8 mouse cellular contexts compared by ENCODE assay signal in the genomic region with DNA sequence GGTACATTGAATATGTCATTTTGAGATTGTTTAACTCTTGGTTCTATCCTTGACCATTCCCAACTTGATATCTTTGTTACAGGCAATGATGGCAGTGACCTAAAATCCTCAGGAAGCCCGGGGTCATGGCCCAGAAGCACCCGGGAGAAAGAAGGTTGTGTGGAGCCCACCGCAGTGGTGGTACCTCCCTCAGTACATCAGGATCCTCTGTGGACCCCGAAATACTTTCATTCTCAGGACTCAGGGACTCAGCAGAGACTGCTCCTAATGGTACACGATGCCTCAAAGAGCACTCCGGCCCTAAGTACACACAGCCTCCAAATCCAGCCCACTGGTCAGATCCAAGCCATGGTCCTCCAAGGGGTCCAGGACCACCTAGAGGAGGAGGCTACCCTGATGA. TPM values are rescaled to one million over a fixed set of nuclear protein-coding genes. Genes with fewer than 3 reads are reported as not detected.
A peak's percentile ranks its signal among the peaks of the same experiment; 100 is the strongest.
DNase-seq lines count a peak whose midpoint lies in the region; ATAC-seq and TF ChIP-seq lines count a peak whose summit lies in the region.

No protein-coding gene starts in this region.

- H3K36me3 ChIP-seq in liver, adult 2 months (ENCODE audit: control insufficient read depth, insufficient read depth, low read length) = peaks cover 3% of the 10 kb centered on the region; the same call in 1 of the 2 replicates
- peaks cover 42% of the 10 kb centered on the region for H3K36me3 ChIP-seq in embryonic facial prominence, embryonic 13.5 days
- peaks cover 24% of the 10 kb centered on the region for H3K36me3 ChIP-seq in intestine, embryonic 14.5 days (ENCODE audit: control insufficient read depth, insufficient read depth, low read length)
- H3K36me3 ChIP-seq in neural tube, embryonic 14.5 days (ENCODE audit: control insufficient read depth, insufficient read depth, low read length) = peaks cover 3% of the 10 kb centered on the region

- intact Hi-C loops in gastrocnemius, postnatal 14 days (cut with DNase I; ENCODE audit: low total_unique reads) = loop anchor here (10.0 kb wide), 1 partner anchor 61 kb away; a partner anchor contains a TSS

- peak overlapping the region; percentile 83 for H3K4me3 ChIP-seq in liver, adult 2 months (ENCODE audit: insufficient read depth, low read depth, low read length)
- H3K4me3 ChIP-seq in embryonic facial prominence, embryonic 13.5 days = peak overlapping the region; percentile 82
- peak overlapping the region; percentile 58 for H3K4me3 ChIP-seq in intestine, embryonic 14.5 days (ENCODE audit: low read depth, low read length)
- H3K4me3 ChIP-seq in neural tube, embryonic 14.5 days (ENCODE audit: low read depth, low read length) = peak overlapping the region; percentile 78

- WGBS in liver, adult 2 months = 33% methylated on average over 6 of the region's 6 CpGs
- WGBS in embryonic facial prominence, embryonic 13.5 days = 59% methylated on average over 6 of the region's 6 CpGs
- 57% methylated on average over 6 of the region's 6 CpGs for WGBS in intestine, embryonic 14.5 days
- WGBS in neural tube, embryonic 14.5 days = 58% methylated on average over 6 of the region's 6 CpGs

- TF ChIP-seq CTCF in liver, adult 2 months (IDR thresholded peaks at IDR 0.05; ENCODE audit: low read depth, low read length) = no peak

- peaks cover 16% of the 10 kb centered on the region; the same call in 1 of the 2 replicates for H3K79me2 ChIP-seq in liver, adult 2 months (ENCODE audit: control insufficient read depth, insufficient read depth, low read length)

- H3K27ac ChIP-seq in liver, adult 2 months (replicated peaks; ENCODE audit: insufficient read depth, low read depth, low read length) = no peak overlapping the region
- 0 out of 2 replicates have a peak overlapping the region, but pooled peaks have one; percentile 99 for H3K27ac ChIP-seq in embryonic facial prominence, embryonic 13.5 days
- H3K27ac ChIP-seq in intestine, embryonic 14.5 days (ENCODE audit: low read depth) = peak overlapping the region; percentile 92
- no peak overlapping the region for H3K27ac ChIP-seq in neural tube, embryonic 14.5 days (ENCODE audit: low read depth, low read length)

- H3K4me1 ChIP-seq in liver, adult 2 months (ENCODE audit: control insufficient read depth, insufficient read depth, low read length) = peaks cover 20% of the 10 kb centered on the region
- peaks cover 57% of the 10 kb centered on the region for H3K4me1 ChIP-seq in embryonic facial prominence, embryonic 13.5 days
- H3K4me1 ChIP-seq in intestine, embryonic 14.5 days (replicated peaks; ENCODE audit: control insufficient read depth, insufficient read depth, low read length) = peaks cover 39% of the 10 kb centered on the region
- H3K4me1 ChIP-seq in neural tube, embryonic 14.5 days (ENCODE audit: control insufficient read depth, insufficient read depth, low read length) = peaks cover 47% of the 10 kb centered on the region

- H3K27me3 ChIP-seq in liver, adult 2 months (ENCODE audit: control insufficient read depth, insufficient read depth, low read length) = no peaks in the 10 kb centered on the region
- no peaks in the 10 kb centered on the region for H3K27me3 ChIP-seq in embryonic facial prominence, embryonic 13.5 days
- no peaks in the 10 kb centered on the region for H3K27me3 ChIP-seq in intestine, embryonic 14.5 days (replicated peaks; ENCODE audit: control insufficient read depth, insufficient read depth, low read length)
- no peaks in the 10 kb centered on the region; the same call in 1 of the 2 replicates for H3K27me3 ChIP-seq in neural tube, embryonic 14.5 days (ENCODE audit: control insufficient read depth, insufficient read depth, low read length)

- ATAC-seq in embryonic facial prominence, embryonic 13.5 days (ENCODE audit: insufficient number of reproducible peaks, insufficient read depth, low FRiP score, low TSS enrichment, low read depth) = no peak
- ATAC-seq in intestine, embryonic 14.5 days (replicated peaks; ENCODE audit: low FRiP score, low TSS enrichment, low read depth) = no peak
- ATAC-seq in neural tube, embryonic 14.5 days (ENCODE audit: low read depth) = no peak

- peak overlapping the region; percentile 39 for H3K9ac ChIP-seq in liver, adult 2 months (ENCODE audit: low read depth, low read length)
- peak overlapping the region; percentile 96 for H3K9ac ChIP-seq in embryonic facial prominence, embryonic 13.5 days
- H3K9ac ChIP-seq in intestine, embryonic 14.5 days (ENCODE audit: low read length) = peak overlapping the region; percentile 72
- H3K9ac ChIP-seq in neural tube, embryonic 14.5 days (replicated peaks; ENCODE audit: low read depth, low read length) = peak overlapping the region; percentile 50; the same call in 1 of the 2 replicates

- peak overlapping the region; percentile 85 for H3K4me2 ChIP-seq in embryonic facial prominence, embryonic 13.5 days
- H3K4me2 ChIP-seq in intestine, embryonic 14.5 days (ENCODE audit: low read length) = peak overlapping the region; percentile 85
- H3K4me2 ChIP-seq in neural tube, embryonic 14.5 days (ENCODE audit: low read depth, low read length) = peak overlapping the region; percentile 57

- DNase-seq in liver, adult 2 months (ENCODE audit: extremely low read depth, low read depth, low spot score) = no peak
- DNase-seq in liver = no peak
- peak; percentile 54 for DNase-seq in intestine, embryonic 14.5 days (ENCODE audit: low spot score)
- no peak for DNase-seq in layer of hippocampus, adult 18-20 months (ENCODE audit: low spot score in 2 of 2)
- DNase-seq in spleen, postnatal 14 days (ENCODE audit: low spot score in 2 of 2) = no peak
- DNase-seq in gastrocnemius, postnatal 14 days = no peak

- no peak for TF ChIP-seq POLR2A in liver, adult 2 months (IDR thresholded peaks at IDR 0.05; ENCODE audit: extremely low read depth, insufficient read depth, low read length)

- no peaks in the 10 kb centered on the region for H3K9me3 ChIP-seq in embryonic facial prominence, embryonic 13.5 days
- no peaks in the 10 kb centered on the region for H3K9me3 ChIP-seq in intestine, embryonic 14.5 days (ENCODE audit: control insufficient read depth, low read length)
- H3K9me3 ChIP-seq in neural tube, embryonic 14.5 days (ENCODE audit: control insufficient read depth, low read length) = no peaks in the 10 kb centered on the region

RNA-seq across cellular contexts. Expression of a gene that starts 1.9 kb away (rescaled TPM):
- total RNA-seq in liver, adult 2 months (2014; rRNA removed) = 1.3 and 1.6 TPM in 2 replicates
- polyA plus RNA-seq in liver, adult 2 months (2012; rRNA removed) = 4.5 and 5.7 TPM in 2 replicates
- polyA plus RNA-seq in embryonic facial prominence, embryonic 13.5 days (2015; fragmentation: Nextera tagmentation; extraction: Ambion mirVana) = 25.5 and 26.0 TPM in 2 replicates
- 13.2 and 16.4 TPM in 2 replicates for polyA plus RNA-seq in intestine, embryonic 14.5 days (2014; fragmentation: Nextera tagmentation; extraction: Ambion mirVana)
- polyA plus RNA-seq in neural tube, embryonic 14.5 days (2014; fragmentation: Nextera tagmentation; extraction: Ambion mirVana) = 13.9 and 16.6 TPM in 2 replicates
- total RNA-seq in layer of hippocampus, adult 18-20 months (2021) = 1 to 10 TPM; 7.9 to 8.1 TPM
- 1 to 10 TPM; 6.4 to 7.4 TPM for total RNA-seq in gastrocnemius, postnatal 14 days (2021)

RNA-seq across cellular contexts. Expression of a gene that starts 2.2 kb away (rescaled TPM):
- total RNA-seq in liver, adult 2 months (2014; rRNA removed) = 23.5 and 25.3 TPM in 2 replicates
- 9.2 and 9.7 TPM in 2 replicates for polyA plus RNA-seq in liver, adult 2 months (2012; rRNA removed)
- 58.8 and 60.4 TPM in 2 replicates for polyA plus RNA-seq in embryonic facial prominence, embryonic 13.5 days (2015; fragmentation: Nextera tagmentation; extraction: Ambion mirVana)
- 35.5 and 37.7 TPM in 2 replicates for polyA plus RNA-seq in intestine, embryonic 14.5 days (2014; fragmentation: Nextera tagmentation; extraction: Ambion mirVana)
- polyA plus RNA-seq in neural tube, embryonic 14.5 days (2014; fragmentation: Nextera tagmentation; extraction: Ambion mirVana) = 35.6 and 42.1 TPM in 2 replicates
- 10 to 100 TPM; 63.8 to 64.8 TPM for total RNA-seq in layer of hippocampus, adult 18-20 months (2021)
- total RNA-seq in gastrocnemius, postnatal 14 days (2021) = 10 to 100 TPM; 23.3 to 24.5 TPM

RNA-seq across cellular contexts. Expression of a gene that starts 11.0 kb away (rescaled TPM):
- total RNA-seq in liver, adult 2 months (2014; rRNA removed) = 23.1 and 25.8 TPM in 2 replicates
- 6.7 and 6.9 TPM in 2 replicates for polyA plus RNA-seq in liver, adult 2 months (2012; rRNA removed)
- polyA plus RNA-seq in embryonic facial prominence, embryonic 13.5 days (2015; fragmentation: Nextera tagmentation; extraction: Ambion mirVana) = 252 and 265 TPM in 2 replicates
- 189 and 203 TPM in 2 replicates for polyA plus RNA-seq in intestine, embryonic 14.5 days (2014; fragmentation: Nextera tagmentation; extraction: Ambion mirVana)
- polyA plus RNA-seq in neural tube, embryonic 14.5 days (2014; fragmentation: Nextera tagmentation; extraction: Ambion mirVana) = 146 and 168 TPM in 2 replicates
- total RNA-seq in layer of hippocampus, adult 18-20 months (2021) = 10 to 100 TPM; 37.7 to 38.2 TPM
- 10 to 100 TPM; 33.3 to 36.3 TPM for total RNA-seq in gastrocnemius, postnatal 14 days (2021)

RNA-seq across cellular contexts. Expression of a gene that starts 15.4 kb away (rescaled TPM):
- total RNA-seq in liver, adult 2 months (2014; rRNA removed) = 73.2 and 76.7 TPM in 2 replicates
- 93.2 and 94.6 TPM in 2 replicates for polyA plus RNA-seq in liver, adult 2 months (2012; rRNA removed)
- 35.2 and 41.2 TPM in 2 replicates for polyA plus RNA-seq in embryonic facial prominence, embryonic 13.5 days (2015; fragmentation: Nextera tagmentation; extraction: Ambion mirVana)
- polyA plus RNA-seq in intestine, embryonic 14.5 days (2014; fragmentation: Nextera tagmentation; extraction: Ambion mirVana) = 86.0 and 88.0 TPM in 2 replicates
- polyA plus RNA-seq in neural tube, embryonic 14.5 days (2014; fragmentation: Nextera tagmentation; extraction: Ambion mirVana) = 21.2 and 21.9 TPM in 2 replicates
- total RNA-seq in layer of hippocampus, adult 18-20 months (2021) = 10 to 100 TPM in 1 of 2 experiments, 1 to 10 TPM in 1; 9.3 to 10.4 TPM
- 1 to 10 TPM; 5.8 to 6.3 TPM for total RNA-seq in gastrocnemius, postnatal 14 days (2021)

RNA-seq across cellular contexts. Expression of a gene that starts 15.4 kb away (rescaled TPM):
- total RNA-seq in liver, adult 2 months (2014; rRNA removed) = 74.3 and 79.8 TPM in 2 replicates
- 48.4 and 67.5 TPM in 2 replicates for polyA plus RNA-seq in liver, adult 2 months (2012; rRNA removed)
- 0.80 and 1.0 TPM in 2 replicates for polyA plus RNA-seq in embryonic facial prominence, embryonic 13.5 days (2015; fragmentation: Nextera tagmentation; extraction: Ambion mirVana)
- polyA plus RNA-seq in intestine, embryonic 14.5 days (2014; fragmentation: Nextera tagmentation; extraction: Ambion mirVana) = 0.43 and 0.72 TPM in 2 replicates
- polyA plus RNA-seq in neural tube, embryonic 14.5 days (2014; fragmentation: Nextera tagmentation; extraction: Ambion mirVana) = 0.70 and 0.71 TPM in 2 replicates
- total RNA-seq in layer of hippocampus, adult 18-20 months (2021) = under 1 TPM; 0.43 to 0.50 TPM
- 1 to 10 TPM; 3.2 TPM for total RNA-seq in gastrocnemius, postnatal 14 days (2021)

Comparison
In these comparisons a context has a peak if more than half of its experiments do, and no peak if none do; other contexts are left out.
1. H3K27ac ChIP-seq: peak in embryonic facial prominence, embryonic 13.5 days (single experiment) and intestine, embryonic 14.5 days (single experiment); none in liver, adult 2 months (single experiment) and neural tube, embryonic 14.5 days (single experiment).
2. H3K9ac ChIP-seq: peak in every context shown above with its lines; median percentile 96 in embryonic facial prominence, embryonic 13.5 days; 72 in intestine, embryonic 14.5 days; 50 in neural tube, embryonic 14.5 days; 39 in liver, adult 2 months.
3. RNA of a gene that starts 11.0 kb away (polyA plus RNA-seq): 252 to 265 TPM in embryonic facial prominence, embryonic 13.5 days, 189 to 203 TPM in intestine, embryonic 14.5 days and 146 to 168 TPM in neural tube, embryonic 14.5 days; 6.7 to 6.9 TPM in liver, adult 2 months; every median in the first group is over 10 times any median in the second.
4. Peak in every context shown above with its lines, with median percentiles within 50 percentile points of each other: H3K4me3 ChIP-seq and H3K4me2 ChIP-seq.